Mouse (Mus musculus) layer of hippocampus, adult 18-20 months (tissue): ENCODE data around the gene Smarce1. TPM values are rescaled to one million over a fixed set of nuclear protein-coding genes. Genes with fewer than 3 reads are reported as not detected.

ENCODE experiments used
- DNase-seq, 2 experiments: peaks; one replicate each; pipeline ENCODE4 v3.0.0; 2022; ENCODE audit warnings: low spot score in 2 of 2
- total RNA-seq, 2 experiments: library from RNA; stranded (reverse); gene quantifications; 2 replicates each; pipeline ENCODE4 v1.2.3; 2021

Smarce1 gene
- total RNA-seq, 2 experiments from 2014 or later, result 54.5 to 55.7 TPM

DNA sequence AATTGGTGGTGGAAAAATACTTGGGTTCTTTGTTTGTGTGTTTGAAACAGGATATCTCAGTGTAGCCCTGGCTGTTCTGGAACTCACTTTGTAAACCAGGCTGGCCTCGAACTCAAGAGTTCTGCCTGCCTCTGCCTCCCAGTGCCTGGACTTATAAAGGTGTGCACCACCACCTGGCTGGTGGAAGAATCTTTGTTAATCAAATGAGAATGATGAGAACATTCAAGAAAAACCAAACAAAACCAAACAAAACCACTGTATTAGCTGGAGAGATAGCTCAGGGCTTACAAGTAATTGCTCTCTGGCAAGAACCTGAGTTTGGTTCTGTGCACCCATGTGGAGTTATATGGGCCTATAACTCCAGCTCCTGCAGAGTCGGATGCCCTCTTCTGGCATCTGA, 61.4 kb downstream of the Smarce1 start:
- no peak for DNase-seq

DNA sequence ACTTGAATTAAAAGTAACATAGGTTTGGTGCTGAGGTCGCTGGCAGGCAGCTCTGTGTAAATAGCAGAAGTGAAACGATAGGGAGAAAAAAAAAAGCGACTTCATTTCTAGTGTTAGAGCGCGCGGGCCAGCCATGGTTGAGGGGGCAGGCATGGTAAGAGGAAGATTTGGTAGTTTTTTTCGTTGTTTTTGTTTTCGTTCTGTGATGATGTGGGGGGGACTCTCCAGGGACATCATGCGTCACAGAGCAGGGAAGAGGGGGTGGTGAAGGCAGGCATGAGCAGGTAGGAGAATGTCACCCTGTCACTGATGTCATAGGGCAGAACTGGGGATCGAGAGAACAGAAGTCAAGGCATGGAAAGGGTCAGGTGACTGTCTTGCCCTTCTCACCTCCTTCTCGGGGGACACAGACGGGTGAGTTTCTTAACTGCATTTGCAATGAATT, 62.8 kb downstream of the Smarce1 start:
- no peak for DNase-seq

DNA sequence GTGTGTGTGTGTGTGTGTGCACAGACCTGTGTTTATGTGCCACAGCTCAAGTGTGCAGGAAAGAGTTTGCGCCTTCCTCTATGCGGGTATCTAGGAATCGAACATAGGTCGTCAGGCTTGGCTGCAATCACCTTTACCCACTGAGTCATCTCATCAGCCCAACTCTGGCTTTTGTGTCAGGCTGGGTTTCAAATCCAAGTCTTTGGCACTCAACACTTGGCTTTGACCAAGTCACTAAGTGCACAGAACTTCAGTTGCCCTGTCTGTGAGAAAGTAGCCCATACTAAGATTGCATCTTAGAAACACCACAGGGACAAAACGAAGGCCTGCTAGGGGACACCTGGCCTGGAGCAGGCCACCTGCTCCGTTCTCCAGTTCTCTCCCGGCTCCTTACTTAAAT, 63.2 kb downstream of the Smarce1 start:
- no peak for DNase-seq

DNA sequence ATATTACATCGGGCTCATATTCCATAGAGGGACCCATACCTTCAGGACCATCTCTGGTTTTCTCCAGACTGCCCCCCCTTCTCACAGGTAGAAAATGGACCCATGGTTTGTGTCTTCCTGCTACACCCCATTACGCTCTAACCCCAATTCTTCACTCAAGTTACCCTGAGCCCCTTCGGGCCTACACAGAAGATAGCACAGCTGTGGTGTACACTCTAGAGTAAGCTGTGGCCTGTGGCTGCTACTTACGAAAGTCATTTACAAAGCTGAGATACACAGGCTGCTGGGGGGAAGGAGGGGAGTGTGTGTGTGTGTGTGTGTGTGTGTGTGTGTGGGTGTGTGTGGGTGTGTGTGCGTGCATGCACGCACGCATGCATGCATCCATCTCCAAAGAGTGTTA, 64.6 kb downstream of the Smarce1 start:
- no peak for DNase-seq

DNA sequence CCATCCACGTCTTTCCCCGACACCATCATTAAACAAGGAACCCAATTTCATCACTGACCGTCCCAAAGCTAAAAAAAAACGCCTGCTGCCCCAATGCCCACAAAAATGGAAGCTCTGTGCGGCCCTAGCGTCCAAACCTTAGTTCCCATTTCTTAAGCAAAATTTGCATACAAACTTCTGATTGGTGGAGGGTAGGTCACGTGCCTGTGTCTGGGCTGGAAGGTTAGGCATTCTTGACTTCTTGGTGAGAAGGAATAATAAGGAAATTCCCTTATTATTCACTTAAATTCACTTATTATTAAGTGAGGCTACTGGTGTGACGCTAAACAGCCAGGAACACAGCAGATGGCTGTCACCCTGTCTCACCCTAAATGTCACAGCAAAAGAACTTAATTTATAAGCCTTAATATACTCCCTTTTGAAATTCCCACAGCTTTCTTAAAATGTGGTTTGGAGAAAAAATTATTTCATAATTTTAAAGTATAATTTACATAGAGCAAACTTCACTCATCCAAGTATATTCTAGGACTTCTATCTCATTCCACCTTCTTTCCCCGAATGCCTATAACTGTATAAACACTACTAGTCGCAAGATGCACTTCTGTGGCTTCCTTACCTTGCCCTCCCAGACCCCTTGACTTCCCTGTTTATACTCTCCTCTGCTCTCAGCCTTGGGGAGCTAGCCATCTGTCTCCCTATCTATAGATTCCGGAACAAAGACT, 65.6 kb downstream of the Smarce1 start:
- DNase-seq, result no peak

DNA sequence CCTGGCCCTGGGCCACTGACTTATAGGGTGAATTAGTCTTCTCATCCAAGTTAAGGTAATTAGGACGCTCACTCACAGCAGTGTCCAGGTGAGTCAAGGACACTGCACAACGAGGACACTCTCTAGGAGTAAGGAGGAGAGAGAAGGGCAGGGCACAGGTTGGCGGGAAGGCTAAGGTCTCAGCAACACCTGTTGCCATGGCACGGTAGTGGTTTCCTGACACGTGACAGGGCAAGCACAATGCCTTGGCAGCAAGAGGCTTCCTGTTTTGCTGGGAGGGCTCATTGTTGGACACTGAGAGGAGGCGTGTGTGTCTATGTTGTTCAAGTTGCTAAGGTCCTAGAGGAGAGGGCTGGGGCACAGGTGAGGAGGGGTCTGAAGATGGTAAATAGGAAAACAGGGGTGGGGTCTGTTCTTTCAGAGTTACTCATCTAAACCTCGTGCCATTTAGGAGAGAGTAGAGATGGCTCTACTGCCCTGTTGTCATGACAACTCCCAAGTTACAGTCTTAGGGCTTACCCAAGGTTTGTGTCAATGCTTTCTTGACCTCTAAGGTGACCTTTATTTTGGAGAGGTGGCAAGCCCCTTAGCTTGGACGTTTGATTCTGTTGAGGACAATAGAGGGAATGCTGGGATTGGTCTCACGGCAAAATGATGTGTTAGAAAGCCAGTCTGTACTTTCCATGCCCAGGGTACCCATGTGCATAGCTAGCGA, 67.7 kb downstream of the Smarce1 start:
- no peak for DNase-seq

DNA sequence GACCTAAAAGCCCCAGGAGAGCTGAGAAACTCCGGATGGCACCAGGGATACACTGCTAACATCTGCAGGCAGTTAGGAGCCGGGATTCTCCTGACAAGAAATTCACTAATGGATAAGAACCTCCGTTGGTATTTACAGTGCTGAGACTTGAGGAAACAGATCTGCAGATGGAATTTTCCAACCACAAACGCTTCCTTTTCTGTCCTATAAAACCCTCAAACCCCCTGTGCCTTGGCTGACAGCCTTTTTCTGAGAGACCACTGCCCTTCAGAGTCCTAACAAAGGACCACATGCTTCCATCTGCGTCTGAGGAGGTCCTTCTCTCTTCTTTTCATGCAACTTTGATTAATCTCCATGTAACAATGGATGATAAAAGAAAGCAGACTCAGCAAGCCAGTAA, 69.2 kb downstream of the Smarce1 start:
- DNase-seq, result no peak

DNA sequence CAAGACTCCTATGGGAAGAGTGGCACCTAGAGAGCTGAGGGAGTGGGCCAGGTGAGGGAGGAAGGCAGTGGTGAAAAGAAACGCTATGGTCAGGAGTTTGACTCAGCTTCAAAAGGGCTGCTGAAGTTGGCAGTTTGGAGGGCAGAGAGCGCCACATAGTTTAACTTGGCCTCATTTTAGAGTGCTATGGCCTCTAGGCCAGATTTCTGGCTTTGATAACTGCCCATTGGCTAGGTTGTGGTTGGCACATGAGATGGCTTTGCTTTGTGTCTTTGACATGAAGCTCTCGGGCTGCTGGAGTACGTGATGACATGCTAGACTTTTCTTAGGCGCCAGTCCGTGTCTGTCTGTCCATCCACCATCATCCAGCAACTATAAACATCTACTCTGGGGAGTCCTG, 70.6 kb downstream of the Smarce1 start:
- no peak for DNase-seq

Other genes with a start within 250 kb of the Smarce1 start
- gene Gjd3, start 248.0 kb downstream of the Smarce1 start, total RNA-seq, result 1 to 10 TPM in 1 of 2 experiments, under 1 TPM in 1; 0.52 to 1.2 TPM
- under 1 TPM; 0.52 to 0.96 TPM for gene Top2a, start 206.8 kb downstream of the Smarce1 start, total RNA-seq
- gene Igfbp4, start 189.8 kb downstream of the Smarce1 start, total RNA-seq, result 10 to 100 TPM; 74.6 to 94.0 TPM
- gene Tns4, start 141.7 kb downstream of the Smarce1 start, total RNA-seq, result under 1 TPM; 0.08 to 0.32 TPM
- not detected for gene Ccr7, start 75.9 kb downstream of the Smarce1 start, total RNA-seq
- 10 to 100 TPM; 22.1 to 24.5 TPM for gene Krt222, start 13.1 kb upstream of the Smarce1 start, total RNA-seq
- gene Krt24, start 54.2 kb upstream of the Smarce1 start, total RNA-seq, result not detected
- gene Krt25, start 91.9 kb upstream of the Smarce1 start, total RNA-seq, result not detected
- not detected for gene Krt26, start 106.9 kb upstream of the Smarce1 start, total RNA-seq
- gene Krt27, start 120.1 kb upstream of the Smarce1 start, total RNA-seq, result not detected
- under 1 TPM; 0.20 to 0.25 TPM for gene Krt28, start 143.9 kb upstream of the Smarce1 start, total RNA-seq
- 10 to 100 TPM; 12.2 to 13.4 TPM for gene Krt10, start 158.3 kb upstream of the Smarce1 start, total RNA-seq
- gene Krt12, start 191.2 kb upstream of the Smarce1 start, total RNA-seq, result 1 to 10 TPM; 1.0 to 1.1 TPM
- gene Krt20, start 207.1 kb upstream of the Smarce1 start, total RNA-seq, result not detected